Mouse (Mus musculus) CH12.LX (cell line): ENCODE measurements around the gene Exoc7.

Experiments
- CTCF ChIP-seq, 2 experiments: IDR thresholded peaks in 1 of 2; conservative IDR thresholded peaks in 1 of 2; 2 replicates each; pipeline ENCODE4 v1.5.1; 2011 to 2012; ENCODE audit warnings: low read depth in 2 of 2, low read length in 2 of 2, improper control_type of control experiment in 1 of 2, inconsistent platforms in 1 of 2, mild to moderate bottlenecking in 1 of 2, moderate library complexity in 1 of 2
- EP300 ChIP-seq: IDR thresholded peaks from 2 replicates; pipeline ENCODE4 v1.6.1; 2011; ENCODE audit warnings: low read length, improper control_type of control experiment
- POLR2AphosphoS2 ChIP-seq: IDR thresholded peaks from 2 replicates; pipeline ENCODE4 v1.6.1; 2011; ENCODE audit warnings: low read depth, low read length, improper control_type of control experiment

DNA sequence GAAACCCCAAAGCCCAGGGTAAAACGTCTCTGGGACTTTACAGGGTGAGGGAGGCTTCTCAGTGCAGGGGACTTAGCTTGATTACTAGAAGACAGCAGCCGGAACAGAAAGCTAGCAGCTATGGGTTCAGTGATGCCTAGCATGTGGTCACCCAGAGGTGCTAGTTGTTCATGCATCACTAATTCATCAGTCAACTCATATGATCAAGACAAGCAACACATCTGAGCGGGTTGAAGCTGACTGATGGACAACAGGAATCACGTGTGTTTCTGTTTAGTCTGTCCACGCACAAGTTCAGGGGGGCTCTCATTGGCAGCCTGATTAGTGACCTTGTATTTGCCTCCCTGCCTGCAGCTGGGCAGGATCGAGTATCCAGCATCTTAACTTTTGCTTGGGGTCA, 23.1 kb downstream of the Exoc7 start:
- no peak for TF ChIP-seq CTCF (conservative IDR thresholded peaks at IDR 0.05 in 1 of 2, IDR thresholded peaks at IDR 0.05 in 1 of 2; ENCODE audit: low read depth in 2 of 2, low read length in 2 of 2)
- no peak for TF ChIP-seq POLR2AphosphoS2
- TF ChIP-seq EP300 = peak; percentile 58
